In the genomic region with DNA sequence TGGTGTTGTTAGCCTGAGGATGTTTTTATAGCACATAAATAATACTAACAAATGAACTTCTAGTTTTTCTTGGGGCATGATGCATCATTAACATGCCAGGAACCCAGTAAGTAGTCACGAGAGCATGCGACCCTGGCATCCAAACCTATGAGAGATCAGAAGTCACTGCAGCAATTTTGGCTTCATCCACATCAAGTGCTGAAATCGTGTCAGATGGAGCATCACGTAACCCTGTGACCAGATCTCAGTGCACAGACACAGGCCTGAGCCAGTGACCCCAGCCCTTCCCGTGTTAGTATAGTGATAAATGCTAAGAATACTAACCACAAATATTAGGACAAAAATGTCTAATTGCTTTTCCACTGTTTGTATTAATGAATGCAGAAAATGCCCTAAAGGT, we compare ENCODE assay signal across 26 mouse cellular contexts. TPM values are rescaled to one million over a fixed set of nuclear protein-coding genes. Genes with fewer than 3 reads are reported as not detected.
"Had no signal": no experiment of that assay in that cellular context is flagged by ENCODE, and none has a peak within 500 bp of the region (broad histone marks: within the 10 kb centered on the region; RNA-seq: fewer than 3 reads in every experiment).

No protein-coding gene starts in this region.

- H3K27ac ChIP-seq: embryonic facial prominence, embryonic 10.5 days; embryonic facial prominence, embryonic 12.5 days; embryonic facial prominence, embryonic 13.5 days; embryonic facial prominence, embryonic 15.5 days; forebrain, embryonic 10.5 days; forebrain, embryonic 12.5 days; forebrain, embryonic 13.5 days; forebrain, embryonic 15.5 days; gastrocnemius, adult 2 months; heart, adult 2 months had no signal

- H3K4me1 ChIP-seq: embryonic facial prominence, embryonic 15.5 days; forebrain, embryonic 13.5 days; forebrain, embryonic 15.5 days had no signal

- H3K36me3 ChIP-seq: embryonic facial prominence, embryonic 10.5 days; embryonic facial prominence, embryonic 12.5 days; embryonic facial prominence, embryonic 13.5 days; embryonic facial prominence, embryonic 15.5 days; forebrain, embryonic 10.5 days; forebrain, embryonic 12.5 days; forebrain, embryonic 15.5 days had no signal

- H3K4me3 ChIP-seq: embryonic facial prominence, embryonic 10.5 days; embryonic facial prominence, embryonic 12.5 days; embryonic facial prominence, embryonic 13.5 days; embryonic facial prominence, embryonic 15.5 days; erythroblast, embryonic 14.5 days; forebrain, embryonic 10.5 days; forebrain, embryonic 12.5 days; forebrain, embryonic 13.5 days; forebrain, embryonic 15.5 days; gastrocnemius, adult 2 months; heart, adult 2 months had no signal

- H3K27me3 ChIP-seq: embryonic facial prominence, embryonic 12.5 days; embryonic facial prominence, embryonic 15.5 days; forebrain, embryonic 12.5 days; forebrain, embryonic 13.5 days; forebrain, embryonic 15.5 days had no signal

- H3K4me2 ChIP-seq: embryonic facial prominence, embryonic 12.5 days; embryonic facial prominence, embryonic 13.5 days; embryonic facial prominence, embryonic 15.5 days; forebrain, embryonic 12.5 days; forebrain, embryonic 13.5 days; forebrain, embryonic 15.5 days had no signal

- H3K9me3 ChIP-seq: embryonic facial prominence, embryonic 10.5 days; embryonic facial prominence, embryonic 12.5 days; embryonic facial prominence, embryonic 13.5 days; embryonic facial prominence, embryonic 15.5 days; forebrain, embryonic 10.5 days; forebrain, embryonic 12.5 days; forebrain, embryonic 13.5 days; forebrain, embryonic 15.5 days had no signal

- ATAC-seq: forebrain, embryonic 13.5 days; forebrain, embryonic 14.5 days; forebrain, embryonic 15.5 days; forebrain, embryonic 16.5 days; forebrain, postnatal 0 days had no signal

- DNase-seq: cerebellum, adult 9-10 months; cerebellum, adult 9-11 months; cerebellum, postnatal 10 days; cerebellum, postnatal 14 days; cerebellum, postnatal 25 days; cerebellum, postnatal 36 days; forebrain, postnatal 0 days; gastrocnemius, adult 2 months; gastrocnemius, postnatal 10 days; gastrocnemius, postnatal 14 days; gastrocnemius, postnatal 25 days; gastrocnemius, postnatal 36 days; heart, adult 18-20 months; heart, adult 2 months had no signal

- H3K9ac ChIP-seq: embryonic facial prominence, embryonic 12.5 days; embryonic facial prominence, embryonic 13.5 days; embryonic facial prominence, embryonic 15.5 days; forebrain, embryonic 12.5 days; forebrain, embryonic 13.5 days; forebrain, embryonic 15.5 days; forebrain, postnatal 0 days had no signal

RNA-seq across cellular contexts. Expression of a gene that starts 58.8 kb away (rescaled TPM):
- total RNA-seq: granulocyte monocyte progenitor cell, adult 5-6 weeks had no signal
- polyA plus RNA-seq: erythroblast, embryonic 14.5 days had no signal
